Mouse (Mus musculus) adrenal gland, postnatal 10 days (tissue): ENCODE measurements around the gene Myh7. TPM values are rescaled to one million over a fixed set of nuclear protein-coding genes. Genes with fewer than 3 reads are reported as not detected.

ENCODE experiments used
- DNase-seq: peaks from one replicate; pipeline ENCODE4 v3.0.0; 2021; ENCODE audit warnings: mixed read lengths
- total RNA-seq, 2 experiments: library from RNA; stranded (reverse); gene quantifications; 2 replicates each; pipeline ENCODE4 v1.2.3; 2021

Gene Myh7
- total RNA-seq, 2 experiments from 2014 or later: 24.9 to 114 TPM

DNA sequence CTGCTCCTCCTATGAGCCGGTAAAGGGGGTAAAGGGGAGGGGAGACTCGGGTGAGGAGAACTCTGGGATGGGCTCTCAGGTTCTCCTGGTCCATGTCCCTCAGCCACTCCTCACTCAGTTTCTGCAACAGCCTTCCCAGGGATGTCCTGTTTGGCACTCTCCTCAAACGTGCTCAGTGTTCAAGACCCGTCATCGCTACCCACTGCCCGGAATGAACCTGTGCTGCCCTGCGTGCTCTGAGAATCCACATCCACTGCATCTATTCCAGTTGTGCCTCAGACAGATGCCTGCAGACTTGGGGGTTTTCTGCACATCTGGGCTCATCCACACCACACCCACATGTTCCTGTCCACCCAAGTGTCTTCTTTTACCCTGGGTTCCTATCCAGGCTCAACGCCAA, 51.9 kb downstream of the Myh7 start:
- DNase-seq: no peak

DNA sequence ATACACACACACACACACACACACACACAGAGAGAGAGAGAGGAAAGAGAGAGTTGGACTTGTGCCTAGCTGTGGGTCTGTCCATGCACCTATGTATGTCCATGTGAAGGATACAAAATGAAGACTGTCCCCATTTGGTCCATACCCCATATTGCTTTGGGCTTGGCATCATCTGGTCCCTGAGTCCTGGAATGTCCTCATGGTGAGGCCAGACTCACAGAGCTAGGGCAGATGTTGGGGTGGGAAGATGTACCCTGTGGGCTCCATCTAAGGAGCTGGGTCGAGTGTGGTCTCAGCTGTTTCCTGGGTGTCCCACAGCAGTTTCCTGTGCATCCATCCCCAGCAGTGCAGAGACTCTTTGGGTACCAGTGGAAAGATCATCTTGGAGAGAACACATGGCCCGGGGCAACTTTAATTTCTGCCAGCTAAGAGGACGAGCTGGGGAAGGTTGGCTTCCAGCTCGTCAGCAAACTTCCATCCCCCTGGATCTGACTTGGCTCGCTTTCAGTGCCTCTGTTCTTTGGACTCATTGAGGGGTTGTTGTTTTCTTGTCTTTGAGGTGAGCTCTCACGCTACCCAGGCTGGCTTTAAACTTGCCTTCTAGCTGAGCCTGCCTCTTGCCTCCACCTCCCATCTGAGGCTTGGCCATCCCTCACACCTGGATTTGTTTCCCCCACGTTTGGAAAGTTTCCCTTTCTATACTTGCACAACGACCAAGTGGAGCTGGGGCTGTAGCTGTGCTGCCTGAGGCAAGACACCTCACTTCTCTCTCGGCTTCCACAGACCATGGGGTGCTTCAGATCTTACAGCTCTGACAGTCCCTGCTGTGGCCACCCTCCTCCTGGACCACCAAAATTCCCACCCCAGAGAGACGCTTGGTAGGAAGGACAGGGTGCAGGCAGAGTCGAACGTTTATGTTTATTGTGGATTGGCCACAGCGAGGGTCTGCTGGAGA, 53.1 kb downstream of the Myh7 start:
- no peak for DNase-seq

DNA sequence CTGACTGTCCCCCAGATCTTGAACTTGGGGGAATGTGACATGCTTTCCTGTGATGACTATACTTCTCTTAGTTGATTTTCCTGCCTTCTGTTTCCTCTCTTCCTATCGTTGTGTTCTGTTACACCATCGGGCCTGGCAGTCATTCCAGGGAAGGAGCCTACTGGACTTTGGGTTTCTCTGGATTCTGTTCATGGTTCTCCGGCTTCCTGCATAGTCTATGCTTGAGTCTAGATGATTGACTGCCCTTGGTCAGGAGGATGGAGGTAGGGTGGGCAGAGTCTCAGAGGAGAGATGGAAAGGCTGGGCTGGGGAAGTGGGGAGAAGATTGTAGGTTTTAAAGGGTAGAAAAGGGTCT, 54.3 kb downstream of the Myh7 start:
- DNase-seq: no peak

DNA sequence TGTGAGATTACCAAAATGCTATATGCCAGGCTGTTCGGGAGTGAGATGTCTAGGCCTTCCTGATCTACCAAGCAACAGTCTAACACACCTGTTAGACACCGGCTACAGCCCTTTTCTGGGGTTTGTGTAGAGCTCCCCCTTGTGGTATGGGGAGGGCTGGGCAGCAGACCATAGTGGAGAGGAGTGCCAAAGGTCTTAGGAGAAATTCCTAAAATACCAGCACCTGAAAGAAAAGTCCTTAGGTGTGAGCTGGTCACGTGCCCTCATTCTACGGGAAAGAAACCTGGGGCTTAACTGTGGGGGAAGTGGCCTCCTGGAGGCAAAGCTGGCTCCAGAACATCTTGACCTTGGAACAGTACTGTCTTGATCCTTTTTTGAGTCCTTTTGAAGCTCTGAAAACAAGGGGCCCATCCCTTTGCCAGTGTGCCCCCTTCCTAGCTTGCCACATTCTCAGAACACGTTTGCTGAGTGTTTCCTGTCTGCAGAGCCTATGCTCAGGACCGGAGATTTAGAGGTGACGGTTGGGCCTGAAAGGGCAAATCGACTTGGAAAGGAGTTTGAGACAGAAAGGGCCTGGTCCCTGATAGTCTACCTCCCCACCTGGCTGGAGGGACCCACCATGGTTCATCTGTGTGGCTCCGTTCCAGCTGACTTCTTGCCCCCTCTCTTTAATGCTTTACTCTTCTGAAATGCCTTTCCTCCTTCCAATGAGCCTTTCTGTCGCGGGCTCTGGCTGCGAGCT, 54.8 kb downstream of the Myh7 start:
- DNase-seq: peak; percentile 83

DNA sequence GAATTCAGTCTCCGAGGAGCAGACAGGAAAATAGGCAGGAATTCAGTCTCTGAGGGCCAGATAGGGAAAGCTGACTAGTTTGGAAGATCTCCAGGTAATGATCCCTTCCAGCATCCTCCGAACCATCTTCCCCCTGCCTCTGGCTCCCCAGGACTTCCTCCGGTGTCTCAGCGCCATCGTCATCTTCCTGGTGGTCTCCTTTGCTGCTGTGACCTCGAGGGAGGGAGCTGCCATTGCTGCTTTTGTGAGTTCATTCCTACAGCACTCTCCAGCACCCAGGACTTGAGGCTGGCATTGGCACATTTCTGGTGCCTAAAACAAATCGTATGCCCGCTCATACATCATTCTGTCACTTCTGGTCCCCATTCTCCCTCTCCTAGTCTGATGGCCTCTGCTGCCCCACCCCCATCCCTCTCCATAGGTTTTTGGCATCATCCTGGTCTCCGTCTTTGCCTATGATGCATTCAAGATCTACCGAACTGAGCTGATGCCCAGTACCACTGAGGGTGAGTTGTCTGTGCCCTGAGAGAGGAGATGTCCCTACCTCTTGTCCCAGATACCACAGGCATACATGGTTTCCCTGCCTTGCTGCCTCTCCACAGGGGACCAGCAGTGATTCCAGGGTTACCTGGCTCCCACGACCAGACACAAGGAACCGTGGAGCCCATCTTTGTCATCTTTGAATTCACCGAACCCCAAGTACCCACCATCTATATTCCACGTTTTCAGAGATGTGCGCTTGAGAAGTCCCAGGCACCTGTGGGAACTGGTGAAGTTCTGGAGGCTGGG, 55.8 kb downstream of the Myh7 start:
- no peak for DNase-seq

DNA sequence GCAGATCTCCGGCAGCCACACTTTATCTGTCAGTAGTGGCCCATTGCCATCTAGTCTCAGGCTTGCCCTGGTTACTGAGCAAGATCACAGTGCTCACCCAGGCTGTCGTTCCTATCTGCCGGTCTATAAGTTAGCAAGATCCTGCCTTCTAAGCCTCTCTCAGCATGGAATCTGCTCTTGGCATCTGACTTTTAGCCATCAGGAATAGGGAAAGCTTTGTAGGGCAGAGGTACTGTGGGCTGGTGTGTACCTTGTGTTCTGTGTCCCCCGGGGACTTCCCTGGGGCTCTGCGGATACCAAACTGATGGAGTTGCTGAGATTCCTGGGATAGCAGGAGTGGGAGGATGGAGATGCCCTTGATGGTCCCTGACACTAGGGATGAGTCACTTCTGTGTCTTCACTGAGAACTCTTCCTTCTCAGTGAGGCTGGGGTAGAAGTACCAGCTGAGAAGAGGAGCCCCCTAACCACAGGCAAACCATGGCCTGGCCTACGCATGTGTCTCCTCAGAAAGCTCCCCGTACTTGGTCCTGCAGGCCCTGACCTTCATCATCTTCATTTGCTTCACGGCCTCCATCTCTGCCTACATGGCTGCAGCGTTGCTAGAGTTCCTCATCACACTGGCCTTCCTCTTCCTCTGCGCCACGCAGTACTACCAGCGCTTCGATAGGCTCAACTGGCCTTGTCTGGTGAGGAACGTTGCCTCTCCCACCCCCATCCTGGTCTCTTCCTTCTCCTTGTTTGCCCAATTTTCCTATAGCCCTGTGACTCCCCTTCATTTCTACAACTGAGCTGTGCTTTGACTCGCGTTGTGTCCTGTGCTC, 56.9 kb downstream of the Myh7 start:
- no peak for DNase-seq

DNA sequence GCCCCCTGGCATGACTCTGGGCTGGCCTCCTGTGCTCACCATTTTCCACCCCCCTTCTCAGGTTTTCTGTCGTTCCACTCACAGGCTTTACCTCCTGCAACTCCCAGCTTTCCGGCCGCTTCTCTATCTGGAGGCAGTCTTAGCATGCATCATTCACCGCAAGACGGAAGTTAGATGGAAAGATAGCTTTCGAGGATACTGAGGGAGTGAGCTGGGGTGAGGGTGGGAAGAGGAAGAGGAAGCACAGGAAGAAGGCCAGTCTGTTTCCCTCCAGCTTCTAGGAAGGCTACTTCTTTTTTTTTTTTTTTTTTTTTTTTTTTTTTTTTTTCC, 57.6 kb downstream of the Myh7 start:
- DNase-seq: no peak

DNA sequence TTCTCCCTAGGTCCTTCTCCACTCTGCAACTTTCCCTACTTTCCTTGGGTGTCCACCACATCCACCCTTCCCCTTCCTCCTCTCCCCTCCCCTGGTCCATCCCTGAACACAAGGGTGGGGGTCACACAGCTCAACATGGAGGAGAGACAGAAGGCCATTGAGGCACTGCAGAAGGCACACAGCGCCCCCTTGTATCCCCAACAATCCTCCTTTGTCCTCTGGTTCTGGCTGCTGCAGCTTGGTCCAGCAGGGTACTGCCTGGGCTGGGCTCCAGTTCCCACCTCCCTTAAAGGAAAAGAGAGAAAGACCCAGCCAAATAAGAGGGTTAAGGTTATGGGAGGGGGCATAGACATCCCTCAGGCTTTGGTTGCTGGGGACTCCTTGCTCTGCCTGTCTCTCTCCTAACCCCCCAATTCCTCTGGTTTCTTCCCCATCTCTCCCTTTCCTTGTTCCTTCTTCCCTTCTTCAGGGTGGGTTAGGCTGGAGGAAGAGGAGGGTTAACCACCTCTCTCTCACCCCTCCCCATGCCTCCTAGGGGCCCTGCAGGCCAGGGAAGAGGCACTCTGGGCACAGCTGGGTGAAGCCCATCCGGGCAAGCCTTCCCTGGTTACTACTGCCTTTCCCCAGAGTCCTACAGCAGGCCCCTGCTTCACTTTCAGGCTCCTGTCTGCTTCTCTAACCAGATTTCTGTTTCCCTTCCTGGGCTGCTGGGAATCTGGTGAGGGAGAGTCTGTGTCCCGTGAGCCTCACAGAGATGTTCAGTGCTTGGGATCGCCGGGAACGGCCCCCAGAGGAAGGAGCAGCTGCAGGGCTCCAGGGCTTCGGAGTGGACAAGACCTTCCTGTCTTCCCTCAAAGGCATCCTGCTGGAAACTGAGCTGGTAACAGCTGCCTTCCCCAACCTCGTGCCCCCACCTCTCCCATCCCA, 58.3 kb downstream of the Myh7 start, which contains the start of gene Cmtm5:
Cmtm5 (plus strand) TSS at position 358 of the 927 bp plus-strand sequence.
- no peak for DNase-seq

DNA sequence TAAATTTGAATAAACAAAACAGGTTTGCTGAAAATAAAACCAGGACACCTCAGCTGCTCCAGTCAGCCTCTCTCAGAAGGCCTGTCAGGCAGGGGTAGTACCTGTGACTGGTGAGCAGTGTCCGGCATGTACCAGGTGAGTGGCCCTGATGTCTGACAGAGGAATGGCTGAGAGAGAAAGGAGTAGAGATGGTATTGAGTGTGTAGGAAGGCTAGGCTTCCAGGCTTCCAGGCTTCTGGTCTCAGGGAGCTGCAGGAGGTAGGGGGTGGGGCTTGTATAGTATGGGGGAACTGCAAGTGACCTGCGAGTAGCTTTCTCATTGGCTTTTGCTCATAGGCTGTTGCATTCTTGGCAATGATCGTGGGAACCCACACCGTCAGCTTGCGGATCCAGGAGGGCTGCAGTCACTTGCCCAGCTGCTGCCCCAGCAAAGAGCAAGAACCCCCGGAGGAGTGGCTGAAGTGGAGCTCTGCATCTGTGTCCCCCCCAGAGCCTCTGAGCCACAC, 61.7 kb downstream of the Myh7 start, which contains the start of gene Il25:
Il25 (plus strand) TSS at position 51 of the 506 bp plus-strand sequence.
- no peak for DNase-seq

DNA sequence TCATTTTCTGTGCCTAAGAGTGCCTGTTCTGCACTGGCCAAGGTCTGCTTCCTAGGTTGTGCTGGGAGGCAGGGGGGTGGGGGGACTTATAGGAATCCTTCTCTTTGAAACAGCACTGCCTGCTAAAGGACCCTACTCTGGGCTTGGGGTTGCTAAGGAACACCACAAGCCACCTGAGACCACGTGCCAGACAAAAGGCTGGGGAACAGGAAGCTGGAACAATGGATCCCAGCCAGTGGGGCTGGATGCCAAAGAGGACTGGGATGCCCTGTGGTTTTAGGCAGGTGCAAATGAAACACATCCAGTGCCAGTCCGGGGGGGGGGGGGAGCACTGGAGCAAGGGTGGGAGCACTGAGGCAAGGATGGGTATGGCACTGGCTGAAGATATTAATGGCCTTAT, 64.0 kb downstream of the Myh7 start:
- no peak for DNase-seq

DNA sequence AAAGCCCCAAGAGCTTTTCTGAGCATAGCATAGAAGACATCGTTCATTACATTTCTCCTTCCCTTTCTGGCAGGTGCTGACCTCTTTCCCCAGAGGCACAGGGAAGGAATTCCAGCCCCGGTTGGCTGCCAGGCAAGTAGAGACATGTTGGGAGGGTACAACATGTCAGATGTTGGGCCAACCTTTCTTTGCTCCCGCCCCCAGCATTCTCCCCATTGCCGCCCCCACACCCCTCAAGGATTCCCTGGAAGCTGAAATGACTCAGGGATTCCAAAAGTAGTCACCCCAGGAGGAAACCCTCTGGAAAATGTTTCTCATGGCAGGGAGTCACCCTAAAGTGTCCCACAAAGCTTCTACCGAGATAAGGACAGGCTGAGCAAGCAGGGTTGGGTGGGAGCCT, 64.6 kb downstream of the Myh7 start:
- DNase-seq: no peak

DNA sequence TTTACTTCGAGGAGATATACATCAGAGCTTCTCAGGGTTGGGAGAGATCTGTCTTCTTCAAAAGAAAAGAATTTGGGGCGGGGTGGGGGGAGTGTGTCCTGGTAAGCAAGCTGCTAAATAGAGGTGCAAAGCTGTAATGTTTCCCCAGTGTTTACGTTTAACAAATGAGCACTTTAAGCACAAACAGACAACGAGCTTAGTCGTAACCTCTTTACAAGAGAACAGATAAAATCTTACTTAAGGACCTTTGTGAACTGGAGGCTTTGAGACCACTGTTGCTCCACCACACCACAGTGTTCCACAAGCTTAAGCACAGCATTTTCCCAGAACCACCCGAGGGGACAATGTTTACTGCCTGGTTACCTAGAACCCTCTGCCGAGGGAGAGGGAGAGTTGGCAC, 67.1 kb downstream of the Myh7 start:
- DNase-seq: no peak

DNA sequence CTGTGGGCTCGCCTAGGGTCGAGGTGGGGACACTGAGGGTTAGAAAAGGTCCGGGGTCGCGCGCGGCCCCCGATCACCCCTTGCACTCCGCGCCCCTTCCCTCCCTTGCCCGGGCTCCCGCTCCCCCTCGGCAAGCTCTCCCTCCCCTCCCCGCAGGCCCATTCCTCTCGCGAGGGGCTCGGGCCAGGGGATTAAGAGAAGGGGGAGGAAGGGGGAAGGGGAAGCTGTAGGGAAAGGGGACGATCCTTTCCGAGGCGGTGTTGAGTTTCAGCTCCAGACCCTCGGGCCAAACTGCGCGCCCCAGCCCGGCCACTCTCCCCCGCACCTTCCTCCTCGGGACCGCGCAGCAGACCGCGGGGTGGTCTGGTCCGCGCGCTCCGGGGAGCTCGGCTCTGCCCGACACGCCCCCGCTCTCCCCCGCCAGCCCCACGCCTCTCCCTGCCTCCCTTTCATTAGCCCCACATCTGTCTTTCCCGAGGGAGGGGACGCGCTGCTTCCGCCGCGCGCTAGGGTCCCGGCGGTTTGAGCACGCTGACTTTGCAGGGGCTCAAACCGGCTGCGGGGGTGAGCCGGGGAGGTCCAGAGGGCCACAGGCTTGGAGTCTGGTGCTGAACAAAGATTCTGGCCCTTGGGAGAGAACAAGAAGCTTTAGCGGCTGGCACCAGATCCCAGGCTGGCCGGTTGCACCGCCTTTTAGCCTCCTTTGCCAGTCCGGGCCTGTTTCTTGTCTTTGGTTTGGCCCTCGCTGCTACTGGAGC, 67.8 kb downstream of the Myh7 start:
- peak; percentile 63 for DNase-seq

DNA sequence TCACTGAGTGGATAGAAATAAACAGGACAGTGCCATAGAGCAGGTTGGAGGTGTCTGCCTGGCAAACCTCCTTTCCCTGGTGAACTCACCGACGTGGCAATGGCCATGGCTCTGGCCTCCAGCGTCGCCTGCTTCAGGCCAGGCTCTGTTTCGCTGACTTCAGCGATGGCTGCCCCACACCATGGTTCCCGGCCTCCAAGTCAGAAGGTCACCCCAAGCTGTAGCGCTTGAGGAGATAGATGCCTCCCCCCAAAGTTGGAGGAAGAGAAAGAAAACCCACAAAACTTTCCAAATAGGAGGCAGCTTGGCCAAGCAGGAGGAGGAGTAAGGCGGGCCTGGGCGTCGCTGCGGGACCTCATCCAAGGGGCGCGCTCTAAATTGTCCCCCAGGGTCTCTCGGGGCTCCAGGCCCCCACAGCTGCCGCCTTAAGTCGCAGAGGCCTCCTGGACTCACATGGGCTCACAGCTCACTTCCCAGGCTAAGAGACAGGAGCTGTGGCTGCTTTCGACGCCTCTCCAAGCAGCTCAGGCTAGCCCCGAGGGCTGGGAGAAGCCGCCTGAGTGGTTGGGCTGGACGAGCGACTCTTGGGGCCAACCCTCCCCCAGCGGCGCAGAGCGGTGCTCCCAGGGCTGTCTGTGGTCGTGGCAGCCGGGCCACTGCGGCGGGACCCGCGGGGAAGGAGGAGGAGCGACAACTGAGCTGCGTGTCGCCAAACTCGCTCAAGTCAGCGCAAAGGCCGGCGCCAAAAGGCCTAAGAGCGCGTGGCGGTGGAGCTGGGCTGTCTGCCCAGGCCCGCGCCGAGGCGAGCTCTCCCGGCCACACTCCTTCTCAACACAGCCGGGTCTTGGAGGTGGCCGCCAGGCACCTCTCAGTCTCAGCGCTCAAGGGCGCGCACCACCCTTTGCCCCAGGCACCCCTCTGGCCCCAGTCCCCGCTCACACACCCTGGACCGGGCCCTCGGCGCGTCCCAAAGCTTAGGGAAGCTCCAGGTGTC, 68.8 kb downstream of the Myh7 start, which contains the start of gene Efs:
Efs (minus strand) TSS at position 778 of the 994 bp plus-strand sequence.
- DNase-seq: peak; percentile 75

DNA sequence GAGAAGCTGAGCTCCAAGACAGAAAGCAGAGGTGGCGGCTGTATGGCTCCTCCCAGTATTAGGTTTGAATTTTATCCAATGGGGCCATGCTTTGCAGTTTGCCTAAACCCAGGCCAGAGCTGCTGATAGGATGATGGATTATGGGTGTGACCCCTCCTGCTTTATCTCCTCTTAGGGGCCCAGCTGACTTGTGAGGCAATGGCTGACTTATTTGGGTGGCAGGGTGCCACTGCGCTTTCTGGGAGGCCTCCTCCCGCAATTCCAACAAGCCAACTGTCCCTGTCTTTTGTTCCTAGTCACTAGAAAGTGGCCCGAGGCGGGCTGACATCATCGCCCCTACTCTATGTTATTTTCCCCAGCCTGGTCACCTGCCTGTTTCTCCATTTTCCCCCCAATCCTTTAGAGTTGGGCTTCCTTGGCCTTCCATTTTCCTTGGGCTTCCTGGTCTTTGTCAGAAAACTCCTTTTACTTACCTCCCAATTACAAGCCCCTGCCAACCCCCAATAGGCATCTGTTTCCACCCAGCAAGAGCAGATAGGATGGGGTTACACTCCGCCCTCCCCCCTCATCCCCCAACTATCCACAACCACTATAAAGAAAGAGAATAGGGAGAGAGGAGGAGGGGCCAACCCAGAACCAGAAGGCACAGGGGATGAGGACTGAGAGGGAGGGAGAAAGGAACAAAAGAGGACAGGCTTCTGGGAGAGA, 69.6 kb downstream of the Myh7 start:
- DNase-seq: peak; percentile 52
